Mouse (Mus musculus) liver, postnatal 0 days (tissue): ENCODE data around the gene Disp2.

Source experiments
- CTCF ChIP-seq: sonication (generic); IDR thresholded peaks from 2 replicates; pipeline ENCODE4 v1.5.1; 2016; ENCODE audit warnings: antibody characterized with exemption, low read depth
- EP300 ChIP-seq: IDR thresholded peaks from 2 replicates; pipeline ENCODE4 v1.6.1; 2016; ENCODE audit warnings: antibody characterized with exemption, low read depth, mild to moderate bottlenecking

- TF ChIP-seq EP300 = no peak
- TF ChIP-seq CTCF = no peak
Observed at GRCm38 (mm10) chr2:118829096-118829495, 49.6 kb downstream of the Disp2 start.
